Mouse (Mus musculus): ENCODE data around the gene Nlgn1.

The Nlgn1 gene

DNA sequence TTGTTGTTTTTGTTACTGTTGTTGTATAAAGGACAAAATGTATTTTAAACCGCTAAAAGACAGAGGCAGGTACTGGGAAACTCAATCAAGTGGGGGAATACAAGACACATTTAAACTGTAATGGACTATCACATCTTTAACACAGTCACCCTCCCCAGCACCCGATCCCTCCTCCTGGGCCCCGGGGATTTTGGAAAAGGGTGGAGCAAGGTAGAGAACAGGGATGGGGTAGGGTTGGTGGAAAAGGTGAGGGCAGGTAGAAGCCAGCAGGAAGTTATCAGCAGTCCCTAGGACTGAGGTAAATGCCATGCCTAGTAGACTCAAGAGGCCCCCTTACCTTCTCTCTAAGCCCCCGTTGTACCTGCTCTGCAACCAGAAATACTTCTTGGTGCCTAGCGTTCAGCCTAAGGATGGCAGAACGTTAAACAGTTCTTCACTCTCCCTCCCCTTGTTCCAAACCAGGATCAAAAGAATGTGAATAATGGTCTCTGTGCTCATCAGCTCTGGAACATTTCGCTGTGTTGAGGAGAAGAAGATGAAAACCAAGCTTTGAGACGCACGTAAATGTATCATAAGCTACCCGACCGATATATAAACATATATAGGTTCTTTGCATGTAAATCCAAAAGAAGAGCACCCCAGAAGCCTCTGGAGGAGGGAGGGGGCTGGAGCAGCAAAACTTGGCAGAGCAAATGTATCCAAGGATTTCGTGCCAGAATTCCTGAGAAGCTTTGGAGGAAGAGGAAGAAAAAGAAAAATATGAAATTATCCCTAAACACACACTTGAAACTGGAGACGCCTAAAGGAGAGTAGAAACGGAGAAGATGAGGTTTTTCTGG lies at the start of gene Nlgn1:
Gene Nlgn1 (minus strand): TSS at position 61 of the 839 bp plus-strand sequence.
- ATAC-seq (ENCODE audit: low TSS enrichment): peak; percentile 4; the same call in 1 of the 2 replicates

DNA sequence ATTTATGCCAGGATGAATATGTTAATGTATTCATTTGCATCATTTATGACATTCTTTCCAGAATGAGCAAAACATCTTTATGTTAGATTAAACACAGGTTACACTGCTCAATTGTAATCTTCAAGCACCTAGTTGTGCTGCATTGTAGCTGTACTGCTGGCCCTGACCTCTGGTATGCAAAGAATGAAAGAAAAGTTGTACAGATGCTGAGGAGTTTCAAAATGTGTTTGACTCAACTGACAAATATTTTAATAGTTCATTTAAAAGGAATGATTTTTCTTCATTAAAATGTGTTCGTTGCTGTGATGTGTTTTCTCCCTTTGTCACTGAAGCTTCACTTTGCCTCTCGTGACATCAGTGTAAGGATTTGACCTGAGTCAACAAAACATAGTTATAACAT lies 46.0 kb upstream of the Nlgn1 start:
- no peak for ATAC-seq (ENCODE audit: low TSS enrichment)

GRCm38 (mm10) chr3:26355082-26355481 lies 22.8 kb upstream of the Nlgn1 start:
- ATAC-seq (ENCODE audit: low TSS enrichment): no peak

DNA sequence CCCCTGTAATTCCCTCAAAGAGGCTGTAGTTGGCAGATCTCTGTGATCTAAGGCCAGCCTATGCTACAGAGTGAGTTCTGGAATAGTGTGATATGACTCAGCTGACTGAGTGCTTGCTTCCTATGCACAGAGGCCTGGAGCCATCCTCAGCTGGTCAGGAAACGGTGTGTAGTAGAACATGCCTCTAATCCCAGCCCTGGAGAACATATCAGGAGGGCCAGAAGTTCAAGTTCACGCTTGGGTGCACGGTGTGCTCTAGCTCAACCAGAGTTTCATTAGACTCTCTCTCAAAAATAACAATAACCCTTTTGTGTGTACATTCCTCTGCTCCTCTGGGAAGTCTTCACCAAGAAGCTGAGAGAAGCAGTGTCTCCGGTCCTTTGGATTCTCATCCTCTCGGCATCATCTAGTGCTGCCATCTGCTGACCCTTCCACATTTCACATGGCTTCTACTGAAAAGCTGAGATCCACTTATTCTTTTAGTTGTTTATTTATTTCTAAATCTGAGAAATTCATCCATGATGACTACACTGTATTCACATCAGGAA lies 22.3 kb upstream of the Nlgn1 start:
- peak; percentile 96 for ATAC-seq (ENCODE audit: low TSS enrichment)

DNA sequence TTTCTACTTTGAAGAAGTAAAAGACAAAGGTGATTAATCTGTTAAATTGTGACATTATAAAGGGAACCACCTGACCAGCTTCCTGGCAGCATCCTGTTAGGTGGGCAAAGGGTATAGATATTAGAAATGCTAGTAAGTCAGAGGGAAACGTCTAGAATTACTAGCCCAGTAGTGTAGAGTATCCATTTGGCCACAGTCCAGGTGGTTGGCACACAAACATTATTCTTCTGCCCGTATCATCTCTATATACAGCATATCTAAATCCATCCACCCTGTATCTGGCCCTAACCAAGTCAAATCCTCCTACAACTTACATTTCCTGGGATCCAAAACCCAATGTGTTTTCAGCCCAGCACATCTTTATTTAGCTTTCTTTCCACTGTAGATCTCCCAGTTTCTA lies 5.2 kb upstream of the Nlgn1 start:
- peak; percentile 49 for ATAC-seq (ENCODE audit: low TSS enrichment)

DNA sequence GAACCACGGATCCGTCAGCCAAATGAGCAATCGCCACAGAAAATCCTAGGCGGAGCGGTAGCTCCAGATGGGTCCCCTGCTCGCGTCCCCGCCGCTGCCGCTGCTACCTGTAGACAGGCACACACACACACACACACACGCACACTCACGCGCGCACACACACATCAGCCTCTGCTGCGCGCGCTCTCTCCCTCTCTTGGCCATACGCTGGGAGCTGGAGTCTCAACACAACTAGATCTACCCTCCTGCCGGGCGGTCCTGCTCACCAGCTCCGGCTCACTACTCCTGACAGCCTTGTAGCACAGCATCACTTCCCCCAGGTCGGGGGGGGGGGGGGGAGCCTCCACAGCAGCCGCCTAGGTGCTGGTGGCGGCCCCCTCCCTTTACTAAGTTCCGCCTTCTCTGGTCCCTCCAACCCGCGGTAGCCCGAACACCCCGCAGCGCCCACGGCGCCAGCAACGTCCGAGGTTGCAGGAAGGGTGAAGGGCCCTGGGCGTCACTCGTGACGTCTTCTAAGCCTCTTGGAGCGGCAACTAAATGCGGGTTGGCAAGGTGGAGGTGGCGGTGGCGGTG lies 1.1 kb upstream of the Nlgn1 start:
- ATAC-seq (ENCODE audit: low TSS enrichment): peak; percentile 60

DNA sequence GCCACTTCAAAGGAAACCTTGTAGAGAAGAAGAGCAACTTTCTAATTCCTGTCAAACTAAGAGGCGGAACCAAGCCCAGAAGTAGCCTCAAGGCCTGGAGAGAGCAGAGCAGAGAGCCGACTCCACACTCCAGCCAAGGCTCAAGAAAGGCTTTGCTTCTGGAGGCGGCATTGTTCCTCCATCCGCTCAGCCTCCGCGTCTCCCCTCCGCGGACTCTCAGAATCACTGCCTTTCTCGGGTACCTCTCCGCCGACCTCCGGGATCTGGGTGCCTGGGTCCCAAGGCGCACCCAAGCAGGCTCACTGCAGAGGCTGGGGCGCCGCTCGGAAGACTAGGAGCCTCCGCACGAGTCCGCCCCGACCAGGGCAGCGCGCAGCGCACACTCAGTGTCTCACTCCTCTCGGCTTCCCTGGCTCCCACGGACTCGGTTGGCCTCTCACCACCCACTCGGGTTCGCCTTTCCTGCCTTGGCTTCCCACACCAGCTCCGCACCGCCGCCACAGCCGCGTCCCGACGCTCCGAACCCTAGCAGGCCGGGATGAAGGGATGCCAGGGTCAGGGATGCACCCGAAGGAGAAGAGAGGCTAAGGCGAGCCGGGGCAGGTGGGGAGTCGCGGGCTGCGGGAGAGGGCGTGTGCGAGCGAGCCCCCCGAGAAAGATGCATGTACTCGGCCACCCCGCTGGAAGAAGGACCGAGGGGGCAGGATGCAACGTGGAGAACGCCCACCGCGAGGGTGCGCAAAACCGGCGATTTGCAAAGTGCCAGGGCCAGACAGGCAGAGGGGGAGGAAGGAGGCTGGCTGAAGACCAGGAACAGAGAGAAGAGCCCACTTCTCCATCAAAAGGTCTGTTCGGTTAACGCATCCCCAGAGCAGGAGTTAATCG lies 841 bp downstream of the Nlgn1 start:
- ATAC-seq (ENCODE audit: low TSS enrichment): peak; percentile 48

DNA sequence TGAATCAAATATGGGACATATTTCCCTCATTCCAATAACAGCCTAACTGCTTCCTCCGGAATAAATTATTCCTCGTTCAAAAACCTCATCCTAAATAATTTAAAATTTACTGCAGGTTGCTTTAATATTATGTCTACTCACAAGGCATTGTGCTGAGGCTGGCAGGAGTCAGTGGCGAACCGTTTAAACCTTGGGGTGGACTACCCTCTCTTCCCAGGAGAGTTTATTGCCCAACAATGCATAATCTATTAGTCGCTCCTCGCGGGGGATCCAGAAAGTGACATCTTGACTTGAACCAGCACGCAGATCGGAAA lies 1.4 kb downstream of the Nlgn1 start:
- no peak for ATAC-seq (ENCODE audit: low TSS enrichment)

DNA sequence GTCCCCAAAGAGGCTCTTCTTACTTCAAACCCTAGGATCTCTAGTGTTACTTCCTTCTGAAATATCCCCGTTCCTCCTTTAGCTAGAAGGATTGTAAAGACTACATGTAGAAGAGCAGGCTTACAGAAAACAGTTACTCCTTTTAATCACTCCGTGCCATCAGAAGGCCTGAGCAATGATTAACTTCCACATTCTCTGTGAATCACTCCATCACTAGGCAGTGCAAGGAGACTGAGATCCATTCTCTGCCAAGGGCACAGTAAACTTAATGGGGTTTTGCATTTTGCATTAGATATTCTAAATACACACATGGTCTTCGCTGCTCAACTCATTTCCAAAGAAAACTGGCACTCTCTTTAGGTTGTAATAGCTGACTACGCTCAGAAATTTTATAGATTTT lies 2.2 kb downstream of the Nlgn1 start:
- no peak for ATAC-seq (ENCODE audit: low TSS enrichment)

DNA sequence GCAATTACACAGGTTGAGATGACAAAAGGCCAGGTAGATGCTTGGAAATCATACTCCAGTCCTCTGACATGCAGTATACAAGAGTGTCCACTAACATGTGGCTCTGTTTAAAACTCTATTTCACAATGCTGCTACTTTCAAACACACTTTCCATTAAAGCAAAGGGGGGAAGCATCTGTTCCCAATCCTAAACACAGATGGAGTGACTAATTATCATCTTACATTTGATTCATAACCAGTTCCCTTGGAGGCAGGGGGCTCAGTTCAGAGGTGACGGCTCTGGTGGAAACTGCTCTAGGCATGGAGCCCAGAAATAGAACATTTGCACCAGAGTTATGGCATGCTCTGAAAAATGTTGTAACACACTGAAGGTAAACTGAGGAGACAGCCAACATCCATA lies 7.8 kb downstream of the Nlgn1 start:
- no peak for ATAC-seq (ENCODE audit: low TSS enrichment)

DNA sequence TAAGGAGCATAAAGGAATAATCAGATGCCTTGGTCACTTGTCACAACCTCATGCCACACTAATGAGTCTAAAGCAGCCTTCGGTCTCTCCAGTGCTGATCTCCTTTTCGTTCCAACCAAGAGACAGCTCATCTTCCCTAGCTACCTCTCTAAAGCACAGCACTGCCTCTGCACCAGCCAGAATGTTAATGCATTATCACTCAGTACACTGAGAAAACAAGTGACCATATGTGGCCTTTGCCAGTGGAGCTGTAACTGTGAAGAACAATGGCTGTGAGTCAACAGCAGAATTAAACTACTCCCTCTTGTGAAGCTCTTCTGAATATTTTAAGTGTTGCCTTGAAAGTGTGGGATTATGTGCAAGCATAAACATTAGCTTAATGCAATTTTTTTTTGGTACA lies 14.9 kb downstream of the Nlgn1 start:
- ATAC-seq (ENCODE audit: low TSS enrichment): peak; percentile 88

DNA sequence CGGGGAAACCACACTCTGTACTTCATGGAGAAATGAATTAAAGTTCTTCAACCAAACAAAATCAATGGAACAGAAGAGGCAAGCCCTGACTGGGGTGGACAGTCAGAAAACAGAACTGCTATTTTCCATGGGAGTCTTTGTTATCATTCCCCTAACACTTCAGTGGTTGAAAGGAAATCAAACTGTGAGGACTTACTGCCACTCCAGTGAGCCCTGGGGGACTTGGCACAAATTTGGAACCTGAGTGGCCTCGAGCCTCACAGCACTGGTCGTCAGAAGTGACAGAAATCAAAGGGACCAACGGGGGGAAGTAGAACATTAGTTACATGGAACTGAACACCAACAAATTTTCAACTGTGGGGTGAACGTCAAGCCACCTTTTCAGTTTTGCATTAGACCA lies 34.4 kb downstream of the Nlgn1 start:
- no peak for ATAC-seq (ENCODE audit: low TSS enrichment)

DNA sequence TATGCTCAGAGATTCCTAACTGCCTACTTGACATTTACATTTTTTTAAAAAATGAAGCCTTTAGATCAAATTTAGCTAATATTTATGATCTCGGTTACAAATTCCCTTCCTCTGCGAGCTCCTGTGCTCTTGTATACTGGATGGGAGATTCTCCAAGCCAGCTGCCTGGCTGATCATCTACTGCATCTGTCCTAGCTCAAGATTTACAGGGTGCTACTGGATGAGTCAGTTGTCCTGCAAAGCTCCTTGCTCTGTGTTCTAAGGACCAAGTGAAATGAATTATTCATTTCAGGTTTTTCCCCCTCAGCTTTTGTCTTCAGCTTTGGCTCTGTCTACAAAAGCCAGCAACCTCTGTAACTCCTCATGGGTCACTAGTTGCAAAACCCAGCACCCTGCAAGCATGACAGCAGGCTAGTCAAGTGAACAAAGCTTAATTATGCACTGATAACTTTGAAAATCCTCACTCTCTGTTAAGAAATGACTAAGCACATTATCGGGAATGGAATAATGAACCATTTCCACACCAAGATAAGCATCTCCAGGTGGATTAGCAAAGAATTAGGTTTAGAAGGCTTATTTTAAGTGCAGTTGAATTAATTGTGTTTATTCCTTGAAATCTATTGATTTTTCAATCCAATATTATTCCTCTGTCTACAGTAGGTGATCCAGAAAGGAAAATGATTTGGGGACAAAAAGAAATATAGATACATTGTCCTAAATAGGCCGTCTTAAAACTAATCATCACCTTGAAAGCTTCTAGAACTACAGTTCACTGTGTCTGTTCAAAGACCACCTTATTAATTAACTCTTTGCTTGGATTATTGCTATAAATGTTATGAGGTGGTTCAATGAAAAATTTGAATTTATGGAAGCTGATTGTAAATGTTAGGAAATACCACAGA lies 61.1 kb downstream of the Nlgn1 start:
- peak; percentile 81 for ATAC-seq (ENCODE audit: low TSS enrichment)

DNA sequence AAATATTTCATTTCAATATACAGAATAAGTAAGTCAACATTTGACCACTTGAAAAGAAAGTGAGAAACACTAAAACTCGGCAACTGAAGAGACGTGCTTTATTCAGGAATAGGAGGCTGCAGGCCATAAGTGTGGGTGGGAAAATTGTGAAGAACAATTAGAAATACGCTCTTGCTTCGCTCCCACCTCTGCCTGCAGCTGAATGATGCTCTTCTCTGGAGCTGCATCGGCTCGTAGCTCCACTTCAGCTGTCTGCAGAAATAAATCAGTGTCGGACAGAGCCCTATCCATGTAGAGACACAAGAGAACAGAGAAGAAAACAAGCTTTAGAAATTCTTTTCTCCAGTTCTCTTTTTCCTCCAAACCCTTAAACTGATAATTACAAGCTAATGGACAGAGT lies 85.7 kb downstream of the Nlgn1 start:
- peak; percentile 77 for ATAC-seq (ENCODE audit: low TSS enrichment)

DNA sequence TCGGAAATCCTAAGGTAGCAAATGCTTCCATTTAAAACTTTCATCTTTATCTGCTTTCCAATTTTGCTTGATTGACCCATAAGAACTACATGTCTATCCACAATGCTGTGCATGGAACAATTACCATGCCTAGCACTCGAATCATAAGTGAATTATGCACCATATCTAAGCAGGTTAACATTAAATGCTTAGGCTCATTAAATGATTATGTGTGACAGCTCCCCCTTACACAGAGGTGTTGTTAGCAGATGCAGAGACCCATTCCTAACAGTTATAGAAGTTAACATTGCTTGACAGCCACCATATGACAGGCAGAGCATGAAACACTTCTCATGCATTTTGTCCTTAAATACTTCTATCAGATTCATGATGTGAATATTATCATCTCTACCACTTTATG lies 89.0 kb downstream of the Nlgn1 start:
- ATAC-seq (ENCODE audit: low TSS enrichment): no peak

GRCm38 (mm10) chr3:26230006-26230405 lies 102.3 kb downstream of the Nlgn1 start:
- ATAC-seq (ENCODE audit: low TSS enrichment): peak; percentile 94

DNA sequence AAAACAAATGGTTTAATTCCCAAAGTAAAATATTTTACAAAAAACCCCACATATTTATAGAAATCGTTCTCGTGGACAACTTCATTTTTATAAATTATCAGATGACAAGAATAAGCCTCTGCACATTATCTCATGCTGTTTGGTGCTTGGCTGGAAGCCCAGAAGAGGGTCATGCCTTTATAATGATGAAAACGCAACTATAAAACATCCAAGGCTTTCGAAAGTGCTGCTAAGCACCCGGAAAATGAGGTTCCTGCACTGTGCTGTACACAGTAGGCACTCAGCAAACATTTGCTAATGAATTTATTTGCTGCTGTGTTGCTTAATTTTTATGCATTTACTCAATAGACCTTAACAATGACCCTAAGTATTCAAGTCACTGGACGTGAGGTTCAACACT lies 103.4 kb downstream of the Nlgn1 start:
- ATAC-seq (ENCODE audit: low TSS enrichment): no peak

GRCm38 (mm10) chr3:26228172-26228781 lies 104.0 kb downstream of the Nlgn1 start:
- no peak for ATAC-seq (ENCODE audit: low TSS enrichment)

- ATAC-seq (ENCODE audit: low TSS enrichment): no peak
Observed at GRCm38 (mm10) chr3:26223500-26223899, 108.8 kb downstream of the Nlgn1 start.

GRCm38 (mm10) chr3:26216231-26216630 lies 116.0 kb downstream of the Nlgn1 start:
- no peak for ATAC-seq (ENCODE audit: low TSS enrichment)

DNA sequence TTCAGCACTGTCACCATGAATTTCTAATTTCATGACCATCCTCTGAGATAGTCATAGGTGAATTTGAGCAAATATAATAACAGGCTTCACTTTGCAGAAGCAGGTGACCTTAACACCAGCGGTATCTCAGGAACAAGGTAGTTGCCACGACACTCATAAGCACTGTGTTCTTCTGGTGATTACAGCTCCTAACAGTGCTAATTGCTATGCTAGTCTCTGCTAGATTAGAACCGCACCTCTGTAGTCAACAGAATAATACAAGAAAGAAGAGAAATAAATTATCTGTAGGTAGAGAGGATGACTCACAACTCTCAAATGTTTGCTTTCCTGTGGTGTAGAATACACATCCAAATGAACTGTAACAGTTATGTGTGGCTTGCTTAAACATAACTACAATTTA lies 129.6 kb downstream of the Nlgn1 start:
- ATAC-seq (ENCODE audit: low TSS enrichment): no peak
